Mouse (Mus musculus) Muller cell, postnatal 12 days (primary cell): Measurements from ENCODE around the gene Galnt17.
A peak's percentile ranks its signal among the peaks of the same experiment; 100 is the strongest.

Experiments used
- DNase-seq: peaks from one replicate; pipeline ENCODE4 v3.0.0-alpha.2; 2015; ENCODE audit errors: inconsistent ontology term

Gene Galnt17

GRCm38 (mm10) chr5:131308397-131308796 lies at the start of gene Galnt17:
Galnt17 (minus strand) TSS chr5:131308497.
- no peak for DNase-seq

DNA sequence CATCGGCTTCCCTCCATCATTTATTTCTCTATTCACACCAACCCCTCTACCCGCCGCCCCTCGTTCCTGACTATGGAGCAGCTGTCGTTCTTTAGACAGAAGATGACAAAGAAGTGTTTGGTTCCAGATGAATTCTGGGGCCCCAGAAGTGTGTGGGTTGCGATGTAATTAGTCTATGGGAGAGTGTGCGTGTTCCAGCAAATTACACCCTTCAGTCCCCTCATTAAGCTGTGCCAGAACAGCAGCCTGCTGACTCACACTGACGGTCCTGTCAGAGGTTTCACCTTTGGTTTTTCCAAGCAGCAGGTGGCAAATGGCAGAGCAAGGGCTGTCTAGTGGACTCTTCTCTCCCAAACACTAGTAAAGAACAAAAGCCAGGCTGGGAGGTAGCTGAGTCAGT lies 26.2 kb upstream of the Galnt17 start:
- peak; percentile 84 for DNase-seq

GRCm38 (mm10) chr5:131321286-131321685 lies 13.0 kb upstream of the Galnt17 start:
- DNase-seq, result no peak

DNA sequence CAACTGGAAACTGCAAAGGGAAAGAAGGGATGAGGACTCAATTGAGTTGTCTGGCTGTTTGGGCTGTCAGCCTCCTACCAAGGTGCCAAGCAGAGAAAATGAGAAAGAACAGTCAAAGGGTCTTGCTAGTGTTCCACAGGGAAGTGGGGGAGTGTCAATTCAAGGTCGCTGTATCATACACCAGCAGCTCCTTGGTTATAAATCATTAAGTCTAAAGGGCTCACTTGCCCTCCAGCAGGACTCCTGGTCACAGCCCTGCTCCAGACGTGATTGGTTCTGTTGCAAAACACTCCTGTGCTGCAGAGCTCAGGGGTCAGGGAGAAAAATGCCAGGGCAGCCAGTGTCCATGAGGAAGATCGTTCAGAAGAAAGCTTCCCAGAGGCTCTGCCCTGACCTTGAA lies 11.3 kb upstream of the Galnt17 start:
- no peak for DNase-seq

GRCm38 (mm10) chr5:131319141-131319540 lies 10.8 kb upstream of the Galnt17 start:
- no peak for DNase-seq

DNA sequence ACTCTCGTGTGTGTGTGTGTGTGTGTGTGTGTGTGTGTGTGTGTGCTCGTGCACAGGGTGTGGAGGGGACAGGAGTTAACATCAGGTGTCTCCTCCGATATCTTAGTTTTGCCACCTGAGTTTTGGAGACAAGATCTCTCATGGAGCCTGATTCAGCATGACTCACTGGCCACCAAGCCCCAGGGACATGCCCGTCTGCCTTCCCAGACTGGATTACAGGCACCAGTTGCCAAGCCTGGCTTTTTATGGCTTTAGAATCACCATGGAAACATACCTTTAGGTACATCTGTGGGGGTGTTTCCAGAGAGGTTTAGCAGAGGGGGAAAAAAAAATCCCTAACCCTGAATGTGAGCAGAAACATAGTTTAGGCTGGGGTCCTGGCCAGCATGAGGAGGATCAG lies 6.7 kb upstream of the Galnt17 start:
- no peak for DNase-seq

DNA sequence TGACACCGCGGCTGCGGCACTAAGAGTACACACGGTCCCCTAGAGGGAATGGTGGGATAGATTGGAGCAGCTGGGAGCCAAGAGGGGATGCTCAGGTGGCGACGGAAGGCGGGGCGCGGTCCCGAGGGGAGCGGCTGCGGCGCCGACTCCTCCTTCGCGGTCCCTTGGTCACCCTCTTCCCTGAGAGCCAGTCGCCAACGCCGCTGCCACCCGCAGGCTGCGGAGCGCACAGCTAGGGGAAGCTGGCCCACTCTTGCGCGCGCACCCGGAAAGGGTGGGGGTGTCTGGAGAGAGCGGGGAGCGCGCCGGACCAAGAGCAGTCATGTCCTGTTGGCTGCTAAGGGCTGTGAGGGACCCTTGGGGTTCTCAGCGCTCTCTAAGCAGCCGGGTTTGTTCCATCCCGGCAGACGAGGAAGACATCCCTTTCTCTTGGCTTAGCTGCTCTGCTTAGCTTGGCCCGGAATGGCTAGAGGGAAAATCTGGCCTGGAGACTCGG lies 593 bp downstream of the Galnt17 start:
- peak; percentile 95 for DNase-seq

DNA sequence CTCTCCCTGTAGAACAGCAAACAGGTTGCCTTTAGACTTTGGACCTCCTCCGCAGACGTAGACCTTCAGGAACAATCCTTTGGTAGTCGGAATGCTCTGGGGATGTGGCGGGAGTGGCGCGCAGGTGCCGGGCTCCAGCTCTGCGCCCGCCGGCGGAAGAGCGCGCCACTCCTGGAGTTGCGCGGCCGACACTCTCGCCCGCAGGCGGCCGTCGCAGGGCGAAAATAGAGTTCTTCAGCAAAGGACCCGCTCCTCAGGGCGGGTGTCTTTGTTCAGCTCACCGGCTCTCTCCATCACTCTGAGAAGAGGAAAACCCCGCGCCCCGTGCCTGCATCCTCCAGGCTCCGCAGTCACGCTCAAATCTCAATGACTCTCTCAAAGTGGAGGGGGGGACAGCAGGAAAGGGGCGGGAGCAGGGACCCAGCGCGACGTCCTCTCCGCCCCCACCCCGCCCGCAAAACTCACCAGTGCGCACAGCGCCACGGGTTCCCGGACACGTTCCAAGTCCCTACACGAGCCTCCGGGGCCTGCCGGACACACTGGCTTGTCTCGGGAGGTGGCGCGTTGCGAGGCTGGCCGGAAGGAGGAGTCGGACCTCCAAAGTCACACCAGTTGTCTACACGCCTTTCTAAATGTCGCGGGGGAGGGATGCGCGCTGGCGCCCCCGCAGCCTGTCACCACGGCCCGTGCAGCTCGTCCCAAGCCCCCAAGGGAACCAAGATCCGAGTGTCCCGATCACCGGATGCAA lies 1.2 kb downstream of the Galnt17 start:
- peak; percentile 84 for DNase-seq

DNA sequence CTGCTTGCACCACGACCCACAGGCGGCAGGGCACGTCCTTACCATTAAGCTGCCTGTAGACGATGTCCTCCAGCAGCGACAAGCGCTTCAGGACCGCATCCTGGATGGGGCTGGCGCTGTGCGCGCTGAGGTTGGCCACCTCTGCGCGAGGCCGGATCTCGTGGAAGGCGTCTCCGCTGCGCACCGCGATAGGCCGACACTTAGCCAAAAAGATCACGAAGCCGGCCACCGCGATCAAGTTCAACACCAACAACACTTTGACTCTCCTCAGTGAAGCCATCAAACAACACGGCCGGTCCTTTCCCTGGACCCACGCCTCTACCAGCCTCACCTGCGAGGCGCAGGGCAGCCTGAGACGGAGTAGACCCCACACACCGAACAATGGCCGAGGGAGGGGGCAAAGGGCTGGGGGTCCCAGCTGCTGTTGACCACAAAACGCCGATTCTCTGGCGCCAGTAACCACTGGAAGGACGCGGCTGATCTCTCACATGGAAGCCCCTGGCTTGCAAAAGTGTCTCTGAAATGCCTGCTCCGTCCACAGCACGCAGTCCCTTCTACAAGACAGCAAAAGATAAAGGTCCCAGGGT lies 1.9 kb downstream of the Galnt17 start:
- peak; percentile 45 for DNase-seq

DNA sequence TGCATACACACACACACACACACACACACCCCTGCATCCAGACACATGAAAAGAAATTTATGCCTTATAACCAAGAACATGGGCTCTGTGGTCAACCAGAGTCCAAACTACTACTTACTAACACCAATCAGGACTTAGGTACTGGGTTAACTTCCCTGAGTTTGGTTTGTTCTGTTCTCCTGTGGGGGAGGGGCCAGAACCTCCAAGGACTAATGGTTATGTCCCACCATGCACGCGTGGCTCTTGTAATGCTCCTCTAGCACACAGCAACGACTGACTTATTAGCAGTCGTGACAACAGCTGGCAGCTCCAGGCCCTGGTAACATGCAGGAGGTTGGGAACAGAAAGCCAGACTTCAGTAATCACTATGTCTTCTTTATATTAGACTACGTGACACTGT lies 3.1 kb downstream of the Galnt17 start:
- DNase-seq, result no peak

DNA sequence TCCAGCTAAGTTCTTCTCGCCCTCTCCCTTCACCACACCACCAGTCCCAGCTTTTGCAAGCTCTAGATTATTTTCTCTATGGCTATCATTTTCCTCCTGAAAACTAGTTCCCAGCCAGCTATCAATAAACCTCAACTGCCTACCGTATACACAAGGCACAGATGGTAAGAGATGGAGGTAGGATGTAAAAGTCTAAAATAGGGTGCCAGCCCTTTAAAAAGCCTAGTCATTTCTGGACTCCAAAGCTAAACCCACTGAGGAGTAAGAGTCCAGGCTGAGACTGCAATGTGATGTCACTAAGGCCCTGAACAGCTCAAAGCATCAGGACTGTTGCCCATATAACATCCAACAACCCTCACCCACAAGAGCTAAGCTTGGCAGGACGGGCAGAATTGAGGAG lies 6.8 kb downstream of the Galnt17 start:
- no peak for DNase-seq

GRCm38 (mm10) chr5:131293726-131294449 lies 14.4 kb downstream of the Galnt17 start:
- peak; percentile 47 for DNase-seq

DNA sequence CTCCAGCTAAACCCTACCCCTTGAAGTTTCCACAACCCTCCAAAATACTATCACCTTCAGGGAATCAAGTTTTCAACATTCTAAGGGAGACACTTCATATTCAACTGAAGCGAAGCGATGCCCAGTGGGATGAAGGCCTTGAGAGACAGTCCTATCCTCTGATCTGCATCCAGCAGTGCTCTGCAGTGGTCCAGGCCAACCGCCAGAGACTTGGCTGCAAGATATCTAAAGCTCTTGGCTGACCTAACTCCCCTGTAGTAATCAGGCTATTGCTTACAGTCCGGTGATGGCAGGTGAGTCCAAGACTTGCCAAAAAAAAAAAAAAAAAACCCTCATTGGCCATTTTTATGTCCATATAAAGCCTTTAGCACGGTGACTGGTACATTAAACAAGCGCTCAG lies 21.2 kb downstream of the Galnt17 start:
- DNase-seq, result no peak

DNA sequence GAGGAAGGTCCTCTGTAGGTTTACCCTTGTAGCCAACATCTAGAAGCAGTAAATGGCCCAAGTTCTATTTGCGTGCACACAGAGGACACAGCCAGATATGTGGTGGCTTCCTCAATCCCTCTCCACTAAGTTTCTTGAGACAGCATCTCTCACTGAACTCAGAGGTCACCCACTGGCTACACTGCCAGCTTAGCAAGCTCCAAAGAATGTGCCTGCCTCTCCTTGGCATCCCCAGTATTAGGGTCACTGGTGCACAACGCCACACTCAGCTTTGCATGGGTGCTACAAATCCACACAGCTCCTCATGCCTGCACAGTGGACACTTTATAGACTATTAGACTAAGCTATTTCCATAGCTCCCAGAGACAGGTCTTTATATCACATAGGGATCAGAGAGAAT lies 21.6 kb downstream of the Galnt17 start:
- DNase-seq, result peak; percentile 32

DNA sequence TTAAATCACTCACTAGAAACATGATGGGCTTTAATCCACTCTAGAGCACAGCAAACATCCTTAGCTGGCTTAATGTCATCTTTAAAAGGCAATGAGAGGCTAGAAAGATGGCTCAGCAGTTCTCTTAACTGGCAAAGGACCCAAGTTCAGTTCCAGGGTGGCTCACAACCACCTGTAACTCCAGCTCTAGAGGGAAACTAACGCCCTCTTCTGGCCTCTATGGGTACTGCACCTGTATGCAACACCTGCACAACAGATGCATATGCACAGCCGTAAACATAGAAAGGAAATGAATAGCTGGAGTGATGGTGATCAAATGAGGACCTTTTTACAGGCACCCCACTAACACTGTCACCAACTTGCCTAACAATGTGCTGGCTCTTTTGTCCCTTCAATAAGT lies 27.9 kb downstream of the Galnt17 start:
- no peak for DNase-seq

DNA sequence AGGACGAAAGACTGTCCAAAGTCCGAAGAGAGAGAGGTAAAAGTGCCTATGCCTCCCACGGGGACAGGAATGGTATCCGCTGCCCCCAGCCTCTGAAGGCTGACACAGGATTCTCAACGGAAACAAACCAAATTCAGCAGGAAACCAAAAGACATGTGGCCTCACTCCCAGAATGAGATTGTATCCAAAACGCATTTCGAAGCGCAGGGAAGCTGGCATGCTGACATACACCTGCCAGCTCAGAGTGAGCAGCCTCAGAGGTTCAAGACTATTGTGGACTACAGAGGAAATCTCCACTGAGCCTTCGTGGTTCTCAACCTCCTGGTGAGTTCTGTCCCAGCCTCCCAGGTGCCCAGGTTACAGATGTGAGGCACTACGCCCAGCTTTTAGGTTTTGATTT lies 29.0 kb downstream of the Galnt17 start:
- DNase-seq, result no peak

DNA sequence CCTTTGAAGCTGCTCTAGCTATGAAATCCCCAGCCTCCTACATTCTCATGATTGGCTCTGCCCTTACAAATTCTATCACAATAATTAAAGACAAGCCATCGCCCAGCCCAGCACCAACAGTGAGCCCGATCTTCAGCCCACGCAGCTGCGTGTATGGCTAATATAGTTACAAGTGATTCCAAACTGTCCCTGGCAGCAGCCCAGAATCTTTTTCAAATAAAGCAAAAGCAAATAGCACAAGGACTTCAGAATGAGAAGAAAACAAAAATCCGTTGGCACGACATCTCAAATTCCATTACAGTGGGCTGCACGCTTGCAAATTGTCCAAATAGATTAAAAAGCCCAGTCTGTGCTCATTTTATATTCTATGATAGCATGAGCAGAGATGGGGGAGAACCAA lies 31.1 kb downstream of the Galnt17 start:
- DNase-seq, result peak; percentile 92

DNA sequence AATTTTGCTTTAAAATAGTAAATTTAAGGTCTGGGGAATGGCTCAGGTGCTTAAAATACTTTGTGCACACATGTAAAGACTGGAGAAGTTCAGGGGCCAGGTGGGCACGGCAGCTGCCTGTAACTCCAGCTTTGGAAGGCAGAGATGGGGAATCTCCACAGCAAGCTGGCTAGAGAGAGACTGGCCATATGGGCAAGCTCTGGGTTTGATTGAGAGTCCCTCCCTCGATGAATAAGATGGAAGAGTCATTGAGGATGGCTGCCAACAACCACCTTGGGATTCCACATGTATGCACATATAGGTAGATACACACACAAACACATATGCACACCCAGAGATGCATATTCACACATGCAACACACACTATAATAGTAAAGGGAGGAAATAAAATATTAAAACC lies 42.0 kb downstream of the Galnt17 start:
- no peak for DNase-seq

DNA sequence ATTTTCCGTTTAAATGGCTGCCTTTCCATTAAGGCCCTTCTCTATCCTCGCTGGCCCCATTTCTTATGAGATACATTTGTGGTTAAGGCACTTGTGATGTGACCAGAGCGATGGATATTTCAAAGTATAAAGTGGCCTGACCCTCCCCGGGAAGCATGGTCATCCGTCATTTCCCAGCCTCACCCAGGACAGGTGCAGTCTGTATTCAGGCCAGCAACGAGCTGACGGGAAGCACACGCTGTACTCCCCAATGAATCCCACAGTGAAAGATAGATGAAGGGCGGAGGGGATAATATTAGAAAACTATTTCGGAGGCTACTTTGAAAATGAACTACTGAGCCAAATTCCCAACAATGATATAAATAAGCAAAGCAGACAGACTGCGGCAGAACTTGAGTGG lies 44.2 kb downstream of the Galnt17 start:
- no peak for DNase-seq

DNA sequence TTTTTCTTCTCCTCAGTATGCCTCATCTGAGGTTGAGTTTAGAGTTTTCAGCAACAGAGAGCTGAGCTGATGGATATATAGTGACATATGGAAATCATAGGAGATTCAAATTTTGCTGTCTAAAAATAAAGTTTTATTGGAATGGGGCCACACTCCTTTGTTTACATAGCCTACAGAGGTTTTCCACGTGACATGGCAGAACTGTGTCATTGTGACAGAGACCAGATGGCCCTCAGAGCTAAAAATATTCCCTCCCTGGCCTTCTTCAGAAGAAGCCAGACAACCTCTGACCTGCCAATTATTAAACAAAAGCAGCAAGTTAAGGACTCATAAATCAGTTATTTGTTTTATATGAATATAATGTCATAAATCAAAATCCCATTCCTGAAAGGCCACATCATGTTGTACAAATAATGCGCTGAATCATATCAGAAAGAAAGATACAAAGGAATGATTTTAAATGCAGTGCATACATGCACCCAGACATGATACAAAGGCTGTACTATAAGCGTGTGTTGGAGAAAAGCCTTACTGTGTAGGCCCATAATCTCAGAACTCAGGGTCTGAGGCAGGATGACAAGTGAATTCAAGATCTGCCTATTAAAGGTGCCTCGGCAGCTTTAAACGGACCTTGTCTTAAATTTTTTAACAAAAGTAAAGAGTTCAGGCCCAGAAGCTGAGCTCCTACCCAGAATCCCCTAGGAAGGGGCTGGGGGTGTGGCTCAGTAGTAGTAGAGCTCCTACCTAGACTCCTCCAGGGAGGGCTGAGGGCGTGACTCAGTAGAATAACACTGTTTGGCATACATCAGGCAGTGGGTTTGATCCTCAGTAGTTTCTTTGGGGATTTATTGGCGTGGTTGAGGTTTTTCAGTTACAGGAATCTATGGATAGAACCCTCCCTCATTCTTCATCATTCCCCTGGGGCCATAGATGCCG lies 57.3 kb downstream of the Galnt17 start:
- peak; percentile 27 for DNase-seq

GRCm38 (mm10) chr5:131248416-131248815 lies 59.9 kb downstream of the Galnt17 start:
- DNase-seq, result no peak

GRCm38 (mm10) chr5:131246591-131246990 lies 61.7 kb downstream of the Galnt17 start:
- no peak for DNase-seq
